Mouse (Mus musculus) ES-Bruce4 (cell line): Measurements from ENCODE around the gene Nckap1.

ENCODE experiments used
- CTCF ChIP-seq: IDR thresholded peaks from one replicate; pipeline ENCODE4 v1.8.1; 2011; ENCODE audit warnings: low read depth, low read length
- POLR2A ChIP-seq: IDR thresholded peaks from one replicate; pipeline ENCODE4 v1.8.1; 2011; ENCODE audit warnings: low read length; ENCODE audit not compliant: insufficient read depth

- no peak for TF ChIP-seq POLR2A
- no peak for TF ChIP-seq CTCF
Observed at GRCm38 (mm10) chr2:80502132-80502531, 79.0 kb downstream of the Nckap1 start.
